Mouse (Mus musculus): Measurements from ENCODE around the gene Mief2.

Gene Mief2

DNA sequence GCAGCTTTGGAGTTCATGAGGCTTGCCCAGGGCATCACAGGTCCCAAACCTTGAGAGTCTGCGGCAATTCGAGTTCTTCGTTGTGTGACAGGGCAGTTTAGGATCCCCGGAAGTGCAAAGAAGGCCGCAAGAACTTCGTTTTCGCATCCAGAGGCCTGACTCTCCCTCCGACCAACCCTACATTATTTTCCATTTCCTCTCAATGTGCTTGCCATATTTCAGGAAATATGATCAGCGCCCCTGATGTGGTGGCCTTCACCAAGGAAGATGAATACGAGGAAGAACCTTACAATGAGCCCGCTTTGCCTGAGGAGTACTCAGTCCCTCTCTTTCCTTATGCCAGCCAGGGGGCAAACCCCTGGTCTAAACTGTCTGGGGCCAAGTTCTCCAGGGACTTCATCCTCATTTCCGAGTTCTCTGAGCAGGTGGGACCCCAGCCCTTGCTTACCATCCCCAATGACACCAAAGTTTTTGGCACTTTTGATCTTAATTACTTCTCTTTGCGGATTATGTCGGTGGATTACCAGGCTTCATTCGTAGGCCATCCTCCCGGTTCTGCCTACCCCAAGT, 49.7 kb downstream of the Mief2 start:
- DNase-seq = no peak

DNA sequence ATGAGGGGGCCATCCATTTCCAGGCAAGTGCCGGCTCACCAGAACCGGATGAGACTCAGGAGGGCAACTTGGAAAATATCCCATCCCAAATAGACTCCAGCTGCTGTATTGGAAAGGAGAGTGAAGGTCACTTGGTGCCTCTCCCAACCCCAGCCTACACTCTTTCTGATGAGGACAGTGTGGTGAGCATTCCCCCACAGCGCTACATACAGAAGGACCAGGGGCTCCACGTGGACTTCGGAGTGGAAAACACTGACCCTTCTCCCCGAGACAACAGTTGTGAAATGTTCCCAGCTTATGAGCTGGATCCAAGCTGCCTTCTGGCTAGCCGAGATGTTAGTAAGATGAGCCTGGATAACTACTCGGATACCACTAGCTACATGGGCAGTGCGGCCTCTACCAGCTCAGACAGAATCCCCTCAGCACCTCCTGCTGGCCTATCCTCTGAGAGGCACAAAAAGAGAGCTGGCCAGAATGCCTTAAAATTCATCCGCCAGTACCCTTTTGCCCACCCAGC, 51.5 kb downstream of the Mief2 start:
- DNase-seq = no peak
